Mouse (Mus musculus) frontal cortex, postnatal 14 days (tissue): ENCODE data around the gene Creb3l2.
"Not testable (repeated sequence)": the region's sequence is repeated elsewhere in the genome, so short reads cannot be mapped to it uniquely, and the experiment has no call there.

Experiments
- DNase-seq, 2 experiments: peaks; one replicate each; pipeline ENCODE4 v3.0.0; 2022; ENCODE audit warnings: low spot score in 2 of 2

Gene Creb3l2

DNA sequence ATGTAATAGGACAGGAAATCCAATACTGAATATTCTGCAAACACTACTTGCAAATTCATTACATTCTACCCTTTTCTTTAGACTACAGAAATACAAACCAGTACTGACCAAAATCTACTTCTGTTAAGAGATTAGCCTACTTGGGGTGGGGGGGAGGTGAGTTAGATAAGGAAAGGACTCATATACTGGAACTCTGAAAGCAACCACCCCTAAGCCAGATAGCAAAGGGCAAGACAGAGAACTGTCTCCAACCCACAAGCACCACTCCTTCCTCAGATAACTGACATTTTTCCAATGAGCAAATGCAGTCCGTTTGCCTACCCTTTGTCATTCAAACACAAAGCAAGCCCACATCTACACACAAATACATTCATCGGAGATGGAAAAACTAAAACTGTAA is 32.1 kb downstream of the Creb3l2 start:
- DNase-seq: no peak

DNA sequence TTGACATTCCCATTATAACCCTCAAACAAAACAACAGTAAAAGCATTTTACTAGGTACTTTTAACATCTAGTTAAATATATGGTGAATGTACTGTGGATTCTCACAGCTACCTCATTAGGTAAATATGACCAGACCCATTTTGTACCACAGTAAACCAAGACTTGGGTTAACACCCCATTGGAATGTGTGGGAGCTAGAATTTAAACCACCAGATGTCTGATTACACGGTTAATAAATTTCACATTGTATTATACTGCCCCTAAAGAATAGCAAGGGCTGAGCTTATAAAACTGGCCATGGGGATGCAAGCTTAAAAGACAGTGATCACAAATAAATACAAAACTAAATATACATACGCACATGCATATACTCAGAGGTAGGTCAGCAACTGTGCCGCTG is 34.1 kb downstream of the Creb3l2 start:
- DNase-seq: no peak

GRCm38 (mm10) chr6:37406903-37407302 is 35.0 kb downstream of the Creb3l2 start:
- no peak for DNase-seq

DNA sequence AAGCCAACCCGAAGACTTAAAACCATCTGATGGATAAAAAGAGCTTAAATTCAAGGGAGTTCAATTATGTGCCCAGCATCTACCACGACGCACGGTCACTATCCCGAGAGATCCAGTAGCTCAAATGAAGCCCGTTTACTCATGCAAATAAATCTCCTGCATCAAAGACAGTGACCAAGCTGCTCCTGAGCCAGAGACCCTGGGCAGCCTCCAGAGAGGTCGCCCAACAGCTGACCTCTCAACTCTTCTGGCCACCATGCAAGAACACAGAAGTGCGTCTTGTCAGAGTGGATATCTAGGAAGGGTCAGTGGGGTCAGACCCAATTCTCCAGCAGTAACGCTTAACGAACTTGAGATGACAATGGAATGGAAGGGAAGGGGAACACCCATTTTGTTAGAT is 35.9 kb downstream of the Creb3l2 start:
- no peak for DNase-seq

DNA sequence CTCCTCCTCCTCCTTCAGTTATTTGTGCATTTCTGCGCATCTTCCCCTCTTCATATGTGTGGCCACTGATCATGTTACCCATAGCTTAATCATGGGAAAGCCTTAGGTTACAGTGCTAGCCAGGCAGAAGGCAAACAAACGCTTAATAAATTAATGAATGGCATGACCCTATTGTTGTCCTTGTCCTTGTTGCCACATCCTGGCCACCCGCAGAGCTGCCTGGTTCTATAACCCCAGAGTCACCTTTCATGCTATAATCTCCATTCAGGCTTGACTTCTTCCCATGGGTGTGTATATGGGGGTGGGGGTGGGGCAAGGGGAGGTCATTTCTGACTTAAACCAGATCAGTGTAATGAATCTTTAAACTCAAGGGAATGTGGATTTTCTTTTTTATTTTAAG is 37.6 kb downstream of the Creb3l2 start:
- DNase-seq: no peak

- no peak for DNase-seq
These were observed 40.0 kb downstream of the Creb3l2 start for GRCm38 (mm10) chr6:37401928-37402327.

- DNase-seq: no peak
These were observed 41.0 kb downstream of the Creb3l2 start for GRCm38 (mm10) chr6:37400866-37401525.

DNA sequence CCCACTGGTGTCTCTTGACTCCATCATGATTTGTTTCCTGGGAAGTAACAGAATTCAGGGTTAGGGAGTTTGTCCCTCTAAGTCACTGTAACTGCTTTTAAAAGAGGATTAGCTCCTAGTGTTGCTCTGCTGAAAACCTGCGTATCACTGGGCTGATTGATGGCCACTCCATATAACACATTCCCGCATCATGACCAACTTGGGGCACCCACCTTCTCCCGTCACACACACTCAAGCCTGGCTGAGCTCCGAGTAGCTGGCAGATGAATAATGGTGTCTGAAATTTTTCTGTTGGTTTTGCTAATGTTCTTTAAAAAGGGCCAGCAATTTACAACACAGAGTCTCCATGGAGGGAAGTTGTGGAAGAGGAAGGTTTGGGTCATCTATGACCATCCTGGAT is 41.8 kb downstream of the Creb3l2 start:
- DNase-seq: no peak

DNA sequence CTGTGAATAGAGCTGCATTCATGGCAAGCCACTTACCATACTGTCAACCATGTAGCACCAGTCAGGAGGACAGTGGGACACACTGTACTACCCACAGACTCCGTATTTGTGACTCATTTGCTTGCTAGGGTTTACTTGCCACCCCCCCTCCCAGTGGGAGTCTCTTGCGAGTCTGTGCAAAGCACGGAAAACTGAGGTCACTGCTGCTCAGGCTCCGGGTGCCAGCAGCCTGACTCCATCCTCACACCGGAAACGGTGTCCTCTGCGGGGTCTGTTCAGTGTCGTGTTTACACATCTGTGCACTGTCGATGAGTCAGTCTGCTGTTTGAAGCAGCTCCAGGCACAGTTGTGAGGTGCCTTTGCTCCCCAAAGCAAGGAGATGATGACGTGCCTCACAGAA is 43.0 kb downstream of the Creb3l2 start:
- DNase-seq: no peak

DNA sequence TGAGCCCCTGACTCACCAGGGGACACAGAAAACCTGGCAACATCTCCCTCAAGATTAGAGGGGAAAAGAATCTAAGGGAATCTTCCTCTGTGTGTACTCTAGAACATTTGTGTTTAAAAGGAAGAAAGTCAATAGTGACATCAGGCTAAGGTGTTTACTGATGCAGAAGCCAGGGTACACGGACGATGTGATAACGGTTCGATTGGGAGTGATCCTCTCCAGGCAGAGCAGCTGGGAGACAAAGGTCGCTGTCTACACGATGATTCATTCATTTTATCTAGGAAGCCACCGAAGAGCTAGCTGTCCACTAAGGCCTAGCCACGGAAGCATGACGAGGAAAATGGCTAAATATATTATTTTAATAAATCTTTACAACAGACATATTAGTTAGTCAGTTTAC is 44.0 kb downstream of the Creb3l2 start:
- no peak for DNase-seq

- DNase-seq: no peak
These were observed 44.7 kb downstream of the Creb3l2 start for GRCm38 (mm10) chr6:37397254-37397653.

DNA sequence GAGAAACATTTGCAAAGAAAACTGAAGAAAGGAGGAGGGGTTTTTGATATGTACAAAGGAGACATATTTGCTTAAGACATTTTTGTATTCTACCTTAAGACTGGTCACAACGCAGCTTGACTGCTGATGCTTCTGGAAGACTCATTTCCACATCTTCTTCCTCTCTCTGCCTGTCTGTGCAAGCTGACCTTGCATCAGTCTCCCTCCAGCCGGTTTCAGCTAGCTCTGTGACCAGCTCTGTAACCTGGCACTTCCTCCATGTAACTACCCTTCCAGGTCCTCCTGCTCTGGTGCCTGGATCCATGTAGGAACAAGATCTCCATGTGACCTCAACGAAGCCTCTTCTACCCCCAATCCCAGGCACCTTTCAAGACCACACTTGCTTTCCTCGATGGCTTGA is 45.8 kb downstream of the Creb3l2 start:
- DNase-seq: no peak

GRCm38 (mm10) chr6:37393263-37393662 is 48.7 kb downstream of the Creb3l2 start:
- DNase-seq: no peak

DNA sequence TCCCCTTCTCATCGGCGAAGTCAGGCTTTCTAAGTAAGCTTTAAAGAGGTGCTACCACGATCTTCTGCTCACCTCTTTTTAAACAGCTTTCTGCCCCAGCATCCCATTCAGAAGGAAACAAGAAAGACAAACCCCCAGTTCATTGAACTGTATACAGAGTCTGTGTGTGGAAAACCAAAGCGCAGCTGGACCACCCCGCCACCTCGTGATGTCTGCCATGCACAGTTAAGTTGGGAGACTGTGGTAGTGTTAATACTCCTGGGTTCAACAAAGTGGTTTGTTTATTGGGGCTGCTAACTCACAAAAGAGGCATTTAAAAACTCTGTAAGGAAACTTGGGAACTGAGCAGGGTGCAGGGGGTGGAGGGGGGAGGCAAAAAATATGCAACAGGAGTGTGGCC is 49.7 kb downstream of the Creb3l2 start:
- no peak for DNase-seq

DNA sequence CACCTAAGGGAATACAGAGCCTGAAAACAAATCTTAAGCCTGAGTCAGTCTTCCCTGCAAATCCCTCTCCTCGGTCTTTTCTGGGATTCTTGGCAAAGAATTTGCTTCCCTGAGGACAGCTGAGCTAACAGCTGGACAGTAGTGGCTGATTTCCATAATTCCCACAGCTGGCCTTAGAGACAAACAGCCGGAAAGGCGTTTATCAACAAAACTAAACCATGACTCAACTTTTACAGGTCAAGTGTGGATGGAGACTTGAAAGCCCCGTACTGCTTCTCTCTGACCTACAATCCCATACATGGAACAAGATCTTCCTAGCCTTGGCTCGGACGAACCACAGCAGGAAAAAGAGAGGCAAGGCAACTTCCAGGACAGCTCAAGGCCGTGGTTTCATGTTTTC is 50.6 kb downstream of the Creb3l2 start:
- DNase-seq: no peak

DNA sequence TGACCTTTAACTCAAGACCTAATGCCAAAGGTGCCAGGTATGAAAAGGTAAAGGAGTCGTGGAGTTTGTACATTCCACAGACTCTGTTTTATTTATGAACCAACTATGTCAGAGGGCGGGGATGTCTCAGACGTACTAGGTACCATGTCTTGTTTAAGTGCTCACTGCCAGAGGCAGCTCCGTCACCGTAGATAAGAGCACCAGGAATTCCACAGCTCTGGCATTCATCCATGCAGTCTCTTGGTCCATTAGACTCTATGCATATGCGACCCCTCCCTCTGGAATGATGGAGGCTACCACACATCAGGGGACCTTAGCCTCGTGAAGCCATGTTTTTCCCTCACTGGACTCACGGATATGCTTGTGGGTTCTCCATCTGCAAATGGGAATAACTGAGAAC is 53.0 kb downstream of the Creb3l2 start:
- no peak for DNase-seq

- no peak for DNase-seq
These were observed 53.4 kb downstream of the Creb3l2 start for GRCm38 (mm10) chr6:37388501-37388900.

- no peak for DNase-seq
These were observed 54.7 kb downstream of the Creb3l2 start for GRCm38 (mm10) chr6:37387281-37387680.

DNA sequence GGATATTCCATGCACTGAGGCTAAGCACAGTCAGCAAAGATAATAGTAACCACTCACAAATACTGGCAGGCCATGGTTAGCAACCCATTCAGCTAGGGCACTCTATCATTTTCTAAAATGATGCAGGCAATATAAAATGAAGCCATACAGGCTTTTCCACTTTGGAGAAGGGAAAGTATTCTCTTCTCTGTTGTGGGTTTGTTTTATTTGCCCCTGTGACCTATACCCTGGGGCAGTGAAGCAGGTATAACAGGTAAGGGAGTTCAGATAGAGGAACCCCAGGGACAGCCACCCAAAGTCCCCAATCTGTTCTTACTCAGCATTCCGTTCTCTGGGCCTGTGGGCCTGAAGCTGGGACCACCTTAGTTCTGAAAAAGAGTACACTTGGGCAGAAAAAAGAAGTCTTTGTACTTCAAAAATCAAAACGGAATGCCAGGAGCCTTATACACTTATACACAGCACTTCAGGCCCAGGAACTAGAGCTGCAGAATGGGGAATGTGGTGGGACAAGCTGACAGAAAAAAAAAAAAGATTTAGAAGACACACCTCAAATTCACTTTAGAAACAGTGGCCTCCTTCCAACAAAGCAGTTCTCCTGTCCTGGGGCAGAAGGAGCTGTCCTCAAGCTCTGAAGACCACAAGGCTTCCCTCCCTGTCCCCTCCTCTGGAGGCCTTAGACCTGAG is 56.2 kb downstream of the Creb3l2 start:
- no peak for DNase-seq

DNA sequence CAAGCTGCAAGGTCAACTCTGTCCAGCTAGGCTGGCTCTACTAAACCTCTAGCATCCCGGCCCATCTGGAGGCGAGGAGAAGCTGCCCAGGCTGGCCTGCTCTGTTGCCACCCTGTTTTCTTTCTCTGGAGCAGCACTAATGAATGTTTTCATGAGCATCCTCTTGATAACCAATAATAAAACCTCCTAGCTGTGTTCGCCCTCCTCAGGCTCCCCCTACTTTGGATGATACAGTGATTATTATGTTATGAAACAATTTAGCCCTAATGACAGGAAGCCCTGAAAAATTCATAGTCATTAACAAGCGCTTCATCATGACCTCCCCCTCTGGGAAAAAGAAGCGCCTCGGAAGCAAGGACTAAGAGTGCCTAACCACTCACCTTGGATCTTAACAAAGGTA is 59.2 kb downstream of the Creb3l2 start:
- no peak for DNase-seq

- DNase-seq: no peak
These were observed 63.9 kb downstream of the Creb3l2 start for GRCm38 (mm10) chr6:37377836-37378580.

- not testable (repeated sequence) for DNase-seq
These were observed 64.6 kb downstream of the Creb3l2 start for GRCm38 (mm10) chr6:37377387-37377786.

DNA sequence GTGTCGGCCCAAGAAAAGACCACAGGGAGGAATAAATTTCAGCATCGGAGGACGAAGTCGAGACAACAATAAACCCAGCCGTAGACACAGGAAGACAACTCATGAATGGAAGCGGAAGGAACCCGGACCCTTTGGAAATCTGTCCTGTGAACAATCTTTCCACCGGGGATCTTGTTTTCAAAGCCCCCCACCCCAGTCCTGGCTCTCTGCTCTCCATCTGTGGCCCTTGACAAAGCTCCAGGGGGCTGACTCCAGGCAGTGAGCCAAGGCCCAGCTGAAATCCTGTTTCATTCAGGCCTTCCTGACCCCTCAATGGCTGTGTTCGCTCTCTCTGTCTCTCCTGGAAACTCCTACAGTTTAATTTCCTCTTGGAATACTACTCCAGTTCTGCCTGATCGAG is 66.5 kb downstream of the Creb3l2 start:
- DNase-seq: peak in 1 of 2 experiments; percentile 10
